In genomic region chr1:194722329-194722728, GRCm38 (mm10) we compare ENCODE assay signal across 8 mouse cellular contexts.
DNase-seq lines count a peak whose midpoint lies in the region; ATAC-seq and TF ChIP-seq lines count a peak whose summit lies in the region.

No protein-coding gene starts in this region.

- no peak overlapping the region for H3K9ac ChIP-seq in lung, embryonic 14.5 days

- H3K9me3 ChIP-seq in heart, embryonic 10.5 days, result no peaks in the 10 kb centered on the region
- no peaks in the 10 kb centered on the region for H3K9me3 ChIP-seq in lung, embryonic 14.5 days (ENCODE audit: low read depth, low read length)

- no peak; the same call in 1 of the 2 replicates for ATAC-seq in lung, embryonic 14.5 days (ENCODE audit: insufficient read depth)
- no peak for ATAC-seq in monocyte, adult 5-6 weeks (replicated peaks; ENCODE audit: insufficient number of reproducible peaks, low FRiP score, low TSS enrichment, poor library complexity, severe bottlenecking)

- no peaks in the 10 kb centered on the region for H3K4me1 ChIP-seq in heart, embryonic 10.5 days
- H3K4me1 ChIP-seq in lung, embryonic 14.5 days (ENCODE audit: insufficient read depth), result no peaks in the 10 kb centered on the region

- no peak overlapping the region for H3K4me3 ChIP-seq in heart, embryonic 10.5 days
- no peak overlapping the region for H3K4me3 ChIP-seq in lung, embryonic 14.5 days (ENCODE audit: low read depth, low read length)

- H3K27me3 ChIP-seq in heart, embryonic 10.5 days (ENCODE audit: insufficient read depth, poor library complexity, severe bottlenecking), result no peaks in the 10 kb centered on the region
- H3K27me3 ChIP-seq in lung, embryonic 14.5 days (ENCODE audit: insufficient read depth, low read length), result no peaks in the 10 kb centered on the region

- no peak overlapping the region for H3K27ac ChIP-seq in heart, embryonic 10.5 days
- no peak overlapping the region for H3K27ac ChIP-seq in lung, embryonic 14.5 days (ENCODE audit: low read depth)

- peak; percentile 24 for DNase-seq in ES-CJ7 (ENCODE audit: low read depth, low spot score)
- DNase-seq in adrenal gland, postnatal 14 days, result peak; percentile 79
- peak; percentile 64 for DNase-seq in embryo, embryonic 9.5 days (ENCODE audit: extremely low spot score)
- peak; percentile 83 for DNase-seq in heart, embryonic 10.5 days (ENCODE audit: low spot score)
- peak; percentile 73 for DNase-seq in layer of hippocampus, adult 11-12 months (ENCODE audit: low spot score)
- DNase-seq in lung, embryonic 14.5 days, result peak; percentile 84
- peak; percentile 38 for DNase-seq in skeletal muscle tissue, adult 2 months (ENCODE audit: low read depth, low spot score)

- TF ChIP-seq CTCF in lung, embryonic 14.5 days (IDR thresholded peaks at IDR 0.05; ENCODE audit: low read depth), result peak; percentile 71

- H3K4me2 ChIP-seq in lung, embryonic 14.5 days, result no peak overlapping the region

- WGBS in heart, embryonic 10.5 days, result 46% methylated on average over 2 of the region's 2 CpGs
- 55% methylated on average over 2 of the region's 2 CpGs for WGBS in lung, embryonic 14.5 days

- no peaks in the 10 kb centered on the region for H3K36me3 ChIP-seq in heart, embryonic 10.5 days
- H3K36me3 ChIP-seq in lung, embryonic 14.5 days (ENCODE audit: insufficient read depth), result no peaks in the 10 kb centered on the region

Comparison
In these comparisons a context has a peak if more than half of its experiments do, and no peak if none do; other contexts are left out.
1. DNase-seq: peak in every context shown above with its lines; median percentile 84 in lung, embryonic 14.5 days; 83 in heart, embryonic 10.5 days; 79 in adrenal gland, postnatal 14 days; 73 in layer of hippocampus, adult 11-12 months; 64 in embryo, embryonic 9.5 days; 38 in skeletal muscle tissue, adult 2 months; 24 in ES-CJ7.